Mouse (Mus musculus) cerebellum, adult 8-10 months (tissue): ENCODE data around the gene 1700019N19Rik.

Experiments used
- DNase-seq: peaks from one replicate; pipeline ENCODE4 v3.0.0; 2022

The 1700019N19Rik gene

GRCm38 (mm10) chr19:58794284-58794683 is at the start of gene 1700019N19Rik:
Gene 1700019N19Rik (minus strand): TSS chr19:58794461.
- DNase-seq: no peak

- DNase-seq: no peak
These were observed 49.3 kb upstream of the 1700019N19Rik start for GRCm38 (mm10) chr19:58843606-58844005.

GRCm38 (mm10) chr19:58840721-58841271 is 46.5 kb upstream of the 1700019N19Rik start:
- DNase-seq: no peak

GRCm38 (mm10) chr19:58839806-58840205 is 45.5 kb upstream of the 1700019N19Rik start:
- no peak for DNase-seq

GRCm38 (mm10) chr19:58839345-58839744 is 45.1 kb upstream of the 1700019N19Rik start:
- DNase-seq: no peak

- DNase-seq: no peak
These were observed 44.4 kb upstream of the 1700019N19Rik start for GRCm38 (mm10) chr19:58838706-58839105.

- no peak for DNase-seq
These were observed 39.4 kb upstream of the 1700019N19Rik start for GRCm38 (mm10) chr19:58833639-58834180.

GRCm38 (mm10) chr19:58832988-58833387 is 38.7 kb upstream of the 1700019N19Rik start:
- no peak for DNase-seq

GRCm38 (mm10) chr19:58831280-58831922 is 37.1 kb upstream of the 1700019N19Rik start:
- DNase-seq: peak; percentile 25

- DNase-seq: no peak
These were observed 35.9 kb upstream of the 1700019N19Rik start for GRCm38 (mm10) chr19:58830182-58830581.

GRCm38 (mm10) chr19:58829575-58829974 is 35.3 kb upstream of the 1700019N19Rik start:
- peak; percentile 25 for DNase-seq

GRCm38 (mm10) chr19:58827656-58828055 is 33.4 kb upstream of the 1700019N19Rik start:
- DNase-seq: no peak

- DNase-seq: no peak
These were observed 30.1 kb upstream of the 1700019N19Rik start for GRCm38 (mm10) chr19:58824316-58824715.

GRCm38 (mm10) chr19:58823301-58823700 is 29.0 kb upstream of the 1700019N19Rik start:
- DNase-seq: peak; percentile 24

- peak; percentile 92 for DNase-seq
These were observed 28.4 kb upstream of the 1700019N19Rik start for GRCm38 (mm10) chr19:58822454-58823200.

- no peak for DNase-seq
These were observed 24.5 kb upstream of the 1700019N19Rik start for GRCm38 (mm10) chr19:58818571-58819415.

- DNase-seq: no peak
These were observed 23.1 kb upstream of the 1700019N19Rik start for GRCm38 (mm10) chr19:58817398-58817797.

GRCm38 (mm10) chr19:58816453-58817041 is 22.3 kb upstream of the 1700019N19Rik start:
- DNase-seq: no peak

- no peak for DNase-seq
These were observed 21.1 kb upstream of the 1700019N19Rik start for GRCm38 (mm10) chr19:58815179-58815922.

- DNase-seq: no peak
These were observed 16.3 kb upstream of the 1700019N19Rik start for GRCm38 (mm10) chr19:58810536-58810935.

- DNase-seq: no peak
These were observed 14.6 kb upstream of the 1700019N19Rik start for GRCm38 (mm10) chr19:58808864-58809263.

- DNase-seq: peak; percentile 69
These were observed 12.1 kb upstream of the 1700019N19Rik start for GRCm38 (mm10) chr19:58806364-58806763.
